Mouse (Mus musculus) bone marrow, adult 2 months (tissue): ENCODE measurements around the gene Cxcr1.

Source experiments
- CTCF ChIP-seq: fragments of 200-500 bp; IDR thresholded peaks from 2 replicates; pipeline ENCODE4 v1.5.1; 2011; ENCODE audit warnings: low read length, control low read depth; ENCODE audit not compliant: control insufficient read depth, insufficient read depth
- POLR2A ChIP-seq: fragments of 200-500 bp; IDR thresholded peaks from 2 replicates; pipeline ENCODE4 v1.6.1; 2011; ENCODE audit warnings: low read depth, mild to moderate bottlenecking, control low read depth, low read length, borderline replicate concordance; ENCODE audit not compliant: control insufficient read depth

DNA sequence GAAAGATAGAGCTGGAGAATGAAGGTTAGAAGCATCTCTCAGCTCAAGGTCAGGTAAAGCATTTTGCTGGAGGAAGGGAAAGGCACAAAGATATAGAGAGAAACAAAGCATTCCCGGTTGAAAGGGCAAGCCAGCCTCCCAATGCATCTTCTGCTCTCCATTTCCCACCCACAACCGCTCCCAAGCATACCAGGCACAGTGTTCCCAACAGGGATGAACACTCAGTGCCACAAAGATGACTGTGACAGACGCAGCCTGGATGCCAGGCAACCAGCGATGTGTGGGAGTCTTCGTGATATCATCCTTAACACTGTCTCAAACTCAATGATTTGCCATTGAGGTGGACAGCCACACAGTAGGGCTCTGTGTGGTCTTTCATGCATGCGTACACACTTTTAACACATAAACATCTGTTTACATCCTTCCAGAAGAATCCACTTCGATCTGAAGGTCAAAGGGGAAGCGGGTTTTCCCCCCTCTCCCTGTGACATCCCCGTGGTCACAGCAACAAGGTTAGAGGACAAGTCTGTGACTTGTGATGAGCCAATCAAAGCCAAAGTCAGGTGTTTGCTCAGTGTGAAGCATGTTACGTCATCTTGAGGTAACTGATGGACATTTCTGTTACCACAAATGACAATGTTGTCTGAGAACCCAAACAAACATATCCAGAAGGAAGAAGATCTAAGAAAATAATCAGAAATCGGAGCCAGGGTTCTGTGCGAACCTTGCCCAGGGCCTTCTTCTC is 3.5 kb upstream of the Cxcr1 start:
- TF ChIP-seq CTCF (no peak), POLR2A (no peak)
